Mouse (Mus musculus): ENCODE data around the gene Ccs. TPM values are rescaled to one million over a fixed set of nuclear protein-coding genes. Genes with fewer than 3 reads are reported as not detected.
"Not testable (repeated sequence)": the region's sequence is repeated elsewhere in the genome, so short reads cannot be mapped to it uniquely, and the experiment has no call there.

The Ccs gene
- total RNA-seq, 2 experiments from 2014 or later, result 39.4 to 47.5 TPM

GRCm38 (mm10) chr19:4837049-4837448, 2.1 kb downstream of the Ccs start:
- no peak for DNase-seq (ENCODE audit: low spot score in 2 of 2)

GRCm38 (mm10) chr19:4836096-4836495, 3.0 kb downstream of the Ccs start:
- DNase-seq (ENCODE audit: low spot score in 2 of 2), result no peak

DNA sequence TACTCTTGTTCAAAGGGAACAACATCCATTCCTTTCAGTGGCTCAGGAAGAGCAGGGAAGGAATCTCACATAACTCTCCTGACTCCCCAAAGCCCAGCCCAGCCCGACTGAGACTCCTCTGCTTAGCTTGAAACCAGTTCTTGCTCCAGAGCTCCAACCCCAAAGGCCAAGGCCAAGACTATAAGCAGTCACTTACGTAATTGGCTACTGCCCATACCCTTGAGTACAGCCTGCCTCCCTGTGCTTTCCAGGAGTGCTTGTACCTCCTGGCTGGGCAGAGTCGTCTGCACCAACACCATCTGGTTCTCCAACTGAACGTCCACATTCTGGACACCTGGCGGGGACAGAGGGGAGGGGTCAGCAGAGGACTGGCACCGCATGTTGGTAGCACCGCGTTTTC, 5.2 kb downstream of the Ccs start:
- no peak for DNase-seq (ENCODE audit: low spot score in 2 of 2)

DNA sequence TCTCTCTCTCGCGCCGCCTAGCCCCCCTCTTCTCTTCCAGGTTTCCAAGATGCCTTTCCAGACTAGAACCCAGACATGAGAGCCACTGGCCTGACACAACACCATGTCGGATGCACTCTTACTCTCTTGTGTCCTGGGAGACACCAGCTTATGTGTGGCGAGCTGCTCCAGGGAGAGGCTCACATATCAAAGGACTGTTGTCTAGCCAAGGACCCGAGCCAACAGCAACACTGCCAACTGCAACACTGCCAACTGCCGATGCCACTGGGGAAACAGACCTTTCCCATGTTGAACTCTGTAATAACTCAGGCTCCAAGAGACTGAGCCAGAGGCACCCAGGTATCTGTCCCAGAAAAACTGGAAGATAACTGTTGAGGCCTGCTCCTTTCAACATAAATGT, 10.0 kb downstream of the Ccs start:
- peak; percentile 79 to 81 for DNase-seq (ENCODE audit: low spot score in 2 of 2)

- no peak for DNase-seq (ENCODE audit: low spot score in 2 of 2)
Measured at GRCm38 (mm10) chr19:4828444-4829114, 10.6 kb downstream of the Ccs start.

- DNase-seq (ENCODE audit: low spot score in 2 of 2), result peak; percentile 74 to 81
Measured at GRCm38 (mm10) chr19:4820678-4821303, 18.3 kb downstream of the Ccs start.

- no peak for DNase-seq (ENCODE audit: low spot score in 2 of 2)
Measured at GRCm38 (mm10) chr19:4817182-4817835, 21.8 kb downstream of the Ccs start.

GRCm38 (mm10) chr19:4813015-4813414, 26.1 kb downstream of the Ccs start:
- no peak for DNase-seq (ENCODE audit: low spot score in 2 of 2)

DNA sequence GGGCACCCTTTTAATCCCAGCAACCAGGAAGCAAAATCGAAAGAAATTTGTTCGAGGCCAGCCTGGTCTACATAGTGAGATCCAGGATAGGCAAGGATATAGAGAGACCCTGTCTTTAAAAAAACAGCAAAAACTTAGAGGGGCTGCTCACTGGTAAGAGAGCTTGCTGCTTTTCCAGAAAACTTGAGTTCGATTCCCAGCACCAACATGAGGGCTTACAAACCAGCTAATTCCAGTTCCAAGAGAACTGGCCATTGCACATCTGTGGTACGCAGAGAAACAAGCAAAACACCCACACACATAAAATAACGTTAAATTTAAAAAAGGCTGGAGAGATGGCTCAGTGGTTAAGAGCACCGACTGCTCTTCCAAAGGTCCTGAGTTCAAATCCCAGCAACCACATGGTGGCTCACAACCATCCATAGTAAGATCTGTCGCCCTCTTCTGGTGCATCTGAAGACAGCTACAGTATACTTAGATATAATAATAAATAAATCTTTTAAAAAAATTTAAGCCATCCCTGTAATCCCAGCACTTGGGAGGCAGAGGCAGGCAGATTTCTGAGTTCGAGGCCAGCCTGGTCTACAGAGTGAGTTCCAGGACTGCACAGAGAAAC, 26.7 kb downstream of the Ccs start:
- not testable (repeated sequence) for DNase-seq (ENCODE audit: low spot score in 2 of 2)

- no peak for DNase-seq (ENCODE audit: low spot score in 2 of 2)
Measured at GRCm38 (mm10) chr19:4811909-4812242, 27.3 kb downstream of the Ccs start.

GRCm38 (mm10) chr19:4811063-4811908, 27.8 kb downstream of the Ccs start, which contains the start of the genes Gm21992 and Rbm14:
Gene Gm21992, minus strand, starts transcription at chr19:4811612.
Gene Rbm14, minus strand, starts transcription at chr19:4811634.
- DNase-seq (ENCODE audit: low spot score in 2 of 2), result peak; percentile 97 to 98

DNA sequence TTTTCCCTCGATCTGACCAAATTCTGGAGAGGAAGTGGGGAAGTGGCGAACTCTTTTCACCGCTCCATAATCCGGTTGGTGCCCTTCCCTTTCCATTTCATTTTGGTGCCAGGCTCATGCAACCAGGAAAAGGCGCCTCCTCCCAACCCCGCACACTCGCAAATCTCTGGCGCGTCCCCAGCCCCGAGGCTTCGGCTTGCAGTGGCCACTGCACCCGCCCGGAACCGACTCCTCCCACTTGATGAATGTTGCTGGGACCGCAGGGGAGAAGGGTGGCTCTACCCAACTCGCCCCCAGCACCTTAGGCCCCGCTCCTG, 28.4 kb downstream of the Ccs start:
- DNase-seq (ENCODE audit: low spot score in 2 of 2), result no peak

DNA sequence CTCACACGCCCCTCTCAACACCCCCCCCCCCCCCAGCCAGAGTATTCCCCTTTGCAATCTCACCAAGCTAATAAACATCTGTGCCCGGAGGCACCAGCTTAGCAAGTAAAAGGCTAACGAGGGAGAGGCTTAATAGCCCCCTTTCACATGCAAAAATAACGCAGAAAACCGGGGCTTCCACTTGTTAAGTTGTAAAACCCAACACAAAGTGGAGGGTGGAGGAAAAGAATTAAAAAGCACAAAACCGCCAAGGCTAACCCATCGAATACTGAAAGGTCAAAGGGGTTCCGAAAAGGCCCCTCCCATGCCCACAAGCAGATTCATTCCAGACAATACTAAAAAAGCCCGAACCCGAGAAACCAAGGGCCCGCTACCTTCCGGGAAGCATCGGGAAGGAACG, 28.8 kb downstream of the Ccs start:
- no peak for DNase-seq (ENCODE audit: low spot score in 2 of 2)

DNA sequence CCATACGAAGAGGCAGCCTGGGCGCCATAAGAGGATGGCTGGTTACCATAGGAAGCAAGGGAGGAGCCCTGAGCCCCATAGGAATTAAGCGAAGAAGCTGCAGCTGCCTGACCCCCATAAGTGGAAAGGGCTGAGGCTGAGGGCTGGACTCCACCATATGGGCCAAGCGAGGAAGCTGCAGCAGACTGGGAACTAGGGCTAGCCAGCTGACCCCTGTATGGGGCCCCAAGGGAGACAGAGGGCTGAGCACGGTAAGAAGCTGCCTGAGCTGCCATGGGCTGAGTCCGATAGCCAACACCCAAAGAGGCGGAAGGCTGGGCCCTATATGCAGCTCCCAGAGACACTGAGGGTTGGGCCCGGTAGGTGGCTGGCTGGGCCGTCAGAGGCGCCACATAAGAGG, 35.8 kb downstream of the Ccs start:
- no peak for DNase-seq (ENCODE audit: low spot score in 2 of 2)

DNA sequence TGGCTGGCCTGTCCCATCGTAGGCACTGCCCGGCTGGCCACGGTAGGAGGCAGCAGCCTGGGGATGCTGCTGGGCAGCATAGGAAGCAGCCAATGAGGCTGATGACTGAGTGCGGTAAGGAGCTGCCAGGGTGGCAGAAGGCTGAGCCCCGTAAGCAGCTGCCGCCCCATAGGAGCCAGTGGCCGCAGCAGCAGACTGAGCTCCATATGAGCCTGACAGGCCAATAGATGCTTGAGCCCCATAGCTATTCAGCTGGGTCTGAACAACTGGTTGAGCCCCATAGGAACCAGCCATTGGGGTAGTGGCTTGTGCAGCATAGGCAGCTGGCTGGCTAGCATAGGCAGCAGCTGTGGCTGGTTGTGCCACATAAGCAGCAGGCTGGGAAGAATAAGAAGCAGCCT, 36.4 kb downstream of the Ccs start:
- peak; percentile 17 to 34 for DNase-seq (ENCODE audit: low spot score in 2 of 2)

- DNase-seq (ENCODE audit: low spot score in 2 of 2), result no peak
Measured at GRCm38 (mm10) chr19:4799083-4799482, 40.0 kb downstream of the Ccs start.

DNA sequence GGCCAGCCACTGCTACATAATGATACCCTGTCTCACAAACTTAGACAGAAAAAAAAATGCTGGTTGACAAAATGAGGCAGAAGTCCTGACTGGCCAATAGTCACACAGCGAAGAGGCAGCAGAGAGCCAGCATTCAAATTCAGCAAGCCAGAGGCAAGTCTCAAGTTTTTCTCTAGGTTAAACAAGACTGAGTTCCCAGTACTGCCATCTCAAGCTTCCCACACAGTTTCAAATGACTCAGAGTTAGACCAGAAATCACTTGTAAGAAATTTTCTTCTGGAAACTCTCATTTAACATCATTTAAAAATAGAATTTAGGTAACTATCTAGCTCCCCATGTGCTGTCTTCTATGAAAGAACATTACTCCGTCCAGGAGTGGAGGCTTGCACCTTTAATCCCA, 41.3 kb downstream of the Ccs start:
- no peak for DNase-seq (ENCODE audit: low spot score in 2 of 2)

DNA sequence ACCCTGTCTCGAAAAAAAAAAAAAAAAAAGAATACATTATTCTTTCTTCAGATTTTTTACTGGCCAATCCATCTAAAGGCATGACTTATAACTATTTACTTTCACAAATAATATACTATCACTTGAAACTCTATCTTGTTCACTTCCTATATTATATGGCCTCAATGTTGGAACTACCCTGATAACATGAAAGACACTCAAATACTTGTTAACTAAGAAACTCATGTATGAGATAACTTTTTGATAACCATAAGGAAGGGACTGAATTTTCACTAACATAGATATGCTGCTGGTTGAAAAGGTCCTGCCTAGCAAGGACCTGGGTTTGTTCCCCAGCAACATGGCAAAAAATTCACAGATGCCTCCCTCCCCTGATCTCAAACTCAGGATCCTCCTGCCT, 43.2 kb downstream of the Ccs start:
- DNase-seq (ENCODE audit: low spot score in 2 of 2), result no peak

GRCm38 (mm10) chr19:4793831-4794422, 45.2 kb downstream of the Ccs start, which contains the start of gene Rbm4:
Gene Rbm4, minus strand, starts transcription at chr19:4793901.
- peak; percentile 97 to 98 for DNase-seq (ENCODE audit: low spot score in 2 of 2)

- no peak for DNase-seq (ENCODE audit: low spot score in 2 of 2)
Measured at GRCm38 (mm10) chr19:4793281-4793830, 45.8 kb downstream of the Ccs start.

- DNase-seq (ENCODE audit: low spot score in 2 of 2), result no peak
Measured at GRCm38 (mm10) chr19:4786313-4786712, 52.8 kb downstream of the Ccs start.

Measured in layer of hippocampus, postnatal 10 days (tissue).